10 mouse cellular contexts compared by ENCODE assay signal in the genomic region with DNA sequence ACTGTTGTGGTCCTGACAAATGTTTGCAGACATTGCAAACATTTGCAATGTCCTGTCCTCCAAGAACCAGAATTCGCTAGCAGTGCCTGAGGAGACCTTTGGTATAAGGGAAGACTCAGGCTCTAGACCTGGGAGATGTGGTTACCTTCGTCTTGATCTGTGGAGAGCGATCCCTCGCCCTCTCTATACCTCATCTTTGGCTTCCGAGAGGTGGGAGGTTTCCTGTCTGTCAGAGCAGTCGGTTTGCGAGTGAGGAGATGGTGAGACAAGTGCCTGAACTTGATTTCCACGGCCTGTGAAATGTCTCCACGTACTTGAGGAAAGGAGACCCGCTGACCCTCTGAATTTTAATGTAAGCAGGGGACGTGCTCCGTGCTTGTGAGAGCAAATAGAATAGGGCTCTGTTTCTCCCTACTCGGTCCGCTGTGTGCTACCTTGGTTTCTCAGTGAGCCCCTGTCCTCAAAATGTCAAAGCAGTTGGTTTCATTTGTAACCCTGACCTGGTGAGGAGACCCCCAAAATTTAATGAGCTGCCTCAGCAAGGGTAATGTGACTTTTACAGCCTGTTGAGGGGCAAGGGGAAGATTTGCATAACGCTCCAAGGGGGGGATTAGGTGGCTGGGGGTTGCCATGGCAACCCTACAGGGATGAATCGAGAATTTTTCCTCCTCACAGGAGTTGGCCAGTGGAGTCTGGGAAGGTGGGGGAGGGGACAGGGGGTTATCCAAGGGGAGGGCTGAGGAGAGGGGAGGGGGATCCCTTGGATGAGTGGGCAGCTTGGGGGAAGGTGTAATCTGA. TPM values are rescaled to one million over a fixed set of nuclear protein-coding genes. Genes with fewer than 3 reads are reported as not detected.
DNase-seq lines count a peak whose midpoint lies in the region; ATAC-seq and TF ChIP-seq lines count a peak whose summit lies in the region.
"Had no signal": no experiment of that assay in that cellular context is flagged by ENCODE, and none has a peak within 500 bp of the region (broad histone marks: within the 10 kb centered on the region; RNA-seq: fewer than 3 reads in every experiment).

No protein-coding gene starts in this region.

- no peak overlapping the region for H3K9ac ChIP-seq in forebrain, embryonic 14.5 days (ENCODE audit: low read length)
- H3K9ac ChIP-seq in limb, embryonic 14.5 days (ENCODE audit: low read depth, low read length, severe bottlenecking), result no peak overlapping the region

- peaks cover 84% of the 10 kb centered on the region for H3K4me1 ChIP-seq in forebrain, embryonic 14.5 days (ENCODE audit: control insufficient read depth, insufficient read depth, low read length)
- H3K4me1 ChIP-seq in limb, embryonic 14.5 days (ENCODE audit: control insufficient read depth, insufficient read depth, low read length), result peaks cover 71% of the 10 kb centered on the region

- peak; percentile 30 for DNase-seq in thymus, postnatal 14 days
- no peak for DNase-seq in thymus, adult 18-20 months
- DNase-seq in forebrain, embryonic 14.5 days (ENCODE audit: low spot score), result peak; percentile 92
- no peak for DNase-seq in limb, embryonic 14.5 days (ENCODE audit: low spot score)
- peak; percentile 81 for DNase-seq in retina, postnatal 1 day
- DNase-seq in urinary bladder, adult 18-20 months (ENCODE audit: low spot score in 2 of 2), result no peak
- no peak for DNase-seq in thymus, postnatal 36 days
- DNase-seq in heart, postnatal 14 days, result no peak
- DNase-seq: kidney, adult 8-10 months; lung, adult 2 months had no signal

- no peak for TF ChIP-seq POLR2A in limb, embryonic 14.5 days (IDR thresholded peaks at IDR 0.05; ENCODE audit: borderline replicate concordance, extremely low read depth, insufficient read depth, insufficient read length)

- H3K4me3 ChIP-seq in forebrain, embryonic 14.5 days (ENCODE audit: low read depth, low read length), result no peak overlapping the region
- H3K4me3 ChIP-seq in limb, embryonic 14.5 days (replicated peaks; ENCODE audit: low read length), result no peak overlapping the region

- H3K27ac ChIP-seq in forebrain, embryonic 14.5 days (ENCODE audit: low read depth, low read length), result peak overlapping the region; percentile 35; the same call in 1 of the 2 replicates
- no peak overlapping the region for H3K27ac ChIP-seq in limb, embryonic 14.5 days (replicated peaks; ENCODE audit: low read depth, low read length)

- no peaks in the 10 kb centered on the region for H3K9me3 ChIP-seq in forebrain, embryonic 14.5 days (replicated peaks; ENCODE audit: control insufficient read depth, low read length)
- H3K9me3 ChIP-seq in limb, embryonic 14.5 days (ENCODE audit: control insufficient read depth, low read length), result no peaks in the 10 kb centered on the region

- peaks cover 40% of the 10 kb centered on the region for H3K36me3 ChIP-seq in forebrain, embryonic 14.5 days (ENCODE audit: control insufficient read depth, insufficient read depth, low read length)
- peaks cover 74% of the 10 kb centered on the region for H3K36me3 ChIP-seq in limb, embryonic 14.5 days (ENCODE audit: control insufficient read depth, insufficient read depth, low read length)

- 7% methylated on average over 16 of the region's 16 CpGs for WGBS in forebrain, embryonic 14.5 days
- WGBS in limb, embryonic 14.5 days, result 16% methylated on average over 16 of the region's 16 CpGs

- intact Hi-C loops in heart, postnatal 14 days (cut with DNase I), result no loop called here

- peak; percentile 38 for ATAC-seq in forebrain, embryonic 14.5 days
- ATAC-seq in limb, embryonic 14.5 days (ENCODE audit: low FRiP score, low read depth), result no peak

- no peaks in the 10 kb centered on the region for H3K27me3 ChIP-seq in forebrain, embryonic 14.5 days (replicated peaks; ENCODE audit: control insufficient read depth, insufficient read depth, low read length)
- H3K27me3 ChIP-seq in limb, embryonic 14.5 days (ENCODE audit: control insufficient read depth, insufficient read depth, low read length), result no peaks in the 10 kb centered on the region

- peak overlapping the region; percentile 34 for H3K4me2 ChIP-seq in forebrain, embryonic 14.5 days (ENCODE audit: low read length)
- peak overlapping the region; percentile 21; the same call in 1 of the 2 replicates for H3K4me2 ChIP-seq in limb, embryonic 14.5 days (replicated peaks; ENCODE audit: low read depth, low read length, severe bottlenecking)

RNA-seq across cellular contexts. Expression of gene Tle3, which starts 12.7 kb away (rescaled TPM):
- 28.1 and 30.1 TPM in 2 replicates for polyA plus RNA-seq in forebrain, embryonic 14.5 days (2014; fragmentation: Nextera tagmentation; extraction: Ambion mirVana)
- 113 and 156 TPM in 2 replicates for polyA plus RNA-seq in limb, embryonic 14.5 days (2012; rRNA removed)
- 45.1 and 47.3 TPM in 2 replicates for polyA plus RNA-seq in limb, embryonic 14.5 days (2014; fragmentation: Nextera tagmentation; extraction: Ambion mirVana)
- 10 to 100 TPM; 24.4 to 29.0 TPM for total RNA-seq in heart, postnatal 14 days (2021)

Comparison
In these comparisons a context has a peak if more than half of its experiments do, and no peak if none do; other contexts are left out.
1. DNase-seq: peak in thymus, postnatal 14 days (single experiment), forebrain, embryonic 14.5 days (single experiment) and retina, postnatal 1 day (single experiment); none in thymus, adult 18-20 months (0 of 2), limb, embryonic 14.5 days (single experiment), urinary bladder, adult 18-20 months (0 of 2), thymus, postnatal 36 days (0 of 2) and heart, postnatal 14 days (0 of 2).